Comparison of ENCODE assay signal across 8 mouse cellular contexts in the genomic region with DNA sequence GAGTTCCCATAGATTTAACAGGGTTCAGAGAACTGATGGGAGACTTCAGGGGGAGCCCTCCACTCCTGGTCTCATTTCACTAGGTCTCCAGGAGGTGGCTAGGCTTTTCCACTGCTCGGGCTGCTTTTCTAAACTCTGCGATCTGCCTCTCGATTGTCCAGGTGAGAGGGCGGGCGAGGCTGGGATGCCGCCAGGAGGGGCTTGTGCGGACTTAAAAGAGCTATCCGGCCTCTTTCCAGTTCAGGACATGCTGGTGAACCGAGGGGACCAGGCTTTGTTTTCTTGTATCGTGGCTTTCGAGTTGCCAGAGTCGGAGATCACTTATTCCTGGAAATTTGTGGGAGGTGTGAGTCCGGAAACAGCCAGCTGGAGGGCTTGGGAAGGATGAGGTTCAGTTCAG. TPM values are rescaled to one million over a fixed set of nuclear protein-coding genes. Genes with fewer than 3 reads are reported as not detected.
DNase-seq lines count a peak whose midpoint lies in the region; ATAC-seq and TF ChIP-seq lines count a peak whose summit lies in the region.

No protein-coding gene starts in this region.

- H3K9ac ChIP-seq in embryonic facial prominence, embryonic 13.5 days, result peak overlapping the region; percentile 63
- H3K9ac ChIP-seq in intestine, postnatal 0 days (ENCODE audit: low read depth, low read length), result peak overlapping the region; percentile 50
- H3K9ac ChIP-seq in midbrain, embryonic 15.5 days, result peak overlapping the region; percentile 46

- 10% methylated on average over 13 of the region's 13 CpGs for WGBS in embryonic facial prominence, embryonic 13.5 days
- WGBS in intestine, postnatal 0 days, result 9% methylated on average over 13 of the region's 13 CpGs
- WGBS in midbrain, embryonic 15.5 days, result 6% methylated on average over 13 of the region's 13 CpGs

- H3K4me2 ChIP-seq in embryonic facial prominence, embryonic 13.5 days, result peak overlapping the region; percentile 73
- H3K4me2 ChIP-seq in intestine, postnatal 0 days (replicated peaks; ENCODE audit: low read depth), result peak overlapping the region; percentile 71
- peak overlapping the region; percentile 58 for H3K4me2 ChIP-seq in midbrain, embryonic 15.5 days

- peak overlapping the region; percentile 72 for H3K27ac ChIP-seq in bone marrow macrophage, adult 2 months (ENCODE audit: insufficient read depth, low read depth, low read length)
- peak overlapping the region; percentile 84 for H3K27ac ChIP-seq in embryonic facial prominence, embryonic 13.5 days
- H3K27ac ChIP-seq in intestine, postnatal 0 days (ENCODE audit: low read depth, low read length), result peak overlapping the region; percentile 91
- peak overlapping the region; percentile 85 for H3K27ac ChIP-seq in midbrain, embryonic 15.5 days

- H3K36me3 ChIP-seq in embryonic facial prominence, embryonic 13.5 days, result peaks cover 66% of the 10 kb centered on the region
- peaks cover 6% of the 10 kb centered on the region for H3K36me3 ChIP-seq in intestine, postnatal 0 days (ENCODE audit: control insufficient read depth, insufficient read depth)
- H3K36me3 ChIP-seq in midbrain, embryonic 15.5 days (replicated peaks), result peaks cover 2% of the 10 kb centered on the region; the same call in 1 of the 2 replicates

- TF ChIP-seq POLR2A in bone marrow macrophage, adult 2 months (IDR thresholded peaks at IDR 0.05; ENCODE audit: borderline replicate concordance, low read depth, low read length), result no peak

- ATAC-seq in embryonic facial prominence, embryonic 13.5 days (ENCODE audit: insufficient number of reproducible peaks, insufficient read depth, low FRiP score, low TSS enrichment, low read depth), result no peak
- ATAC-seq in intestine, postnatal 0 days, result no peak
- peak; percentile 1; the same call in 1 of the 2 replicates for ATAC-seq in midbrain, embryonic 15.5 days (replicated peaks)

- H3K27me3 ChIP-seq in embryonic facial prominence, embryonic 13.5 days, result no peaks in the 10 kb centered on the region
- no peaks in the 10 kb centered on the region for H3K27me3 ChIP-seq in intestine, postnatal 0 days (replicated peaks; ENCODE audit: control insufficient read depth, insufficient read depth, low read length)
- no peaks in the 10 kb centered on the region for H3K27me3 ChIP-seq in midbrain, embryonic 15.5 days (replicated peaks)

- no peaks in the 10 kb centered on the region for H3K9me3 ChIP-seq in embryonic facial prominence, embryonic 13.5 days
- no peaks in the 10 kb centered on the region for H3K9me3 ChIP-seq in intestine, postnatal 0 days (ENCODE audit: control insufficient read depth)
- no peaks in the 10 kb centered on the region for H3K9me3 ChIP-seq in midbrain, embryonic 15.5 days

- H3K4me3 ChIP-seq in bone marrow macrophage, adult 2 months (ENCODE audit: insufficient read depth, low read length), result peak overlapping the region; percentile 74
- H3K4me3 ChIP-seq in embryonic facial prominence, embryonic 13.5 days, result peak overlapping the region; percentile 46
- H3K4me3 ChIP-seq in intestine, postnatal 0 days (ENCODE audit: low read depth, low read length), result peak overlapping the region; percentile 53
- H3K4me3 ChIP-seq in midbrain, embryonic 15.5 days, result peak overlapping the region; percentile 45

- no peak for TF ChIP-seq CTCF in bone marrow macrophage, adult 2 months (IDR thresholded peaks at IDR 0.05; ENCODE audit: low read depth, low read length)
- no peak for TF ChIP-seq CTCF in intestine, postnatal 0 days (IDR thresholded peaks at IDR 0.05; ENCODE audit: low read depth)

- DNase-seq in kidney, adult 9 months, result peak; percentile 38
- no peak for DNase-seq in kidney, postnatal 14 days
- no peak for DNase-seq in retina, embryonic 14.5 days (ENCODE audit: low spot score)
- DNase-seq in left cerebral cortex, adult 11 months (ENCODE audit: low spot score), result no peak

- peaks cover 16% of the 10 kb centered on the region for H3K4me1 ChIP-seq in bone marrow macrophage, adult 2 months (ENCODE audit: control insufficient read depth, insufficient read depth, low read length)
- peaks cover 59% of the 10 kb centered on the region for H3K4me1 ChIP-seq in embryonic facial prominence, embryonic 13.5 days
- H3K4me1 ChIP-seq in intestine, postnatal 0 days (replicated peaks; ENCODE audit: control insufficient read depth, insufficient read depth, low read length), result no peaks in the 10 kb centered on the region; the same call in 1 of the 2 replicates
- peaks cover 57% of the 10 kb centered on the region for H3K4me1 ChIP-seq in midbrain, embryonic 15.5 days

RNA-seq across cellular contexts. Expression of a gene that starts 10.5 kb away (rescaled TPM):
- 110 and 127 TPM in 2 replicates for polyA plus RNA-seq in bone marrow macrophage, adult 2 months (2012; ENCODE audit: insufficient read depth, insufficient read length, missing spikeins)
- 51.9 and 52.6 TPM in 2 replicates for polyA plus RNA-seq in embryonic facial prominence, embryonic 13.5 days (2015; fragmentation: Nextera tagmentation; extraction: Ambion mirVana)
- 4.3 and 5.0 TPM in 2 replicates for polyA plus RNA-seq in intestine, postnatal 0 days (2015; fragmentation: Nextera tagmentation; extraction: Ambion mirVana)
- 30.3 and 33.3 TPM in 2 replicates for polyA plus RNA-seq in midbrain, embryonic 15.5 days (2015; fragmentation: Nextera tagmentation; extraction: Ambion mirVana)

RNA-seq across cellular contexts. Expression of a gene that starts 17.6 kb away (rescaled TPM):
- not detected in 2 replicates for polyA plus RNA-seq in bone marrow macrophage, adult 2 months (2012; ENCODE audit: insufficient read depth, insufficient read length, missing spikeins)
- 1.3 and 1.6 TPM in 2 replicates for polyA plus RNA-seq in embryonic facial prominence, embryonic 13.5 days (2015; fragmentation: Nextera tagmentation; extraction: Ambion mirVana)
- polyA plus RNA-seq in intestine, postnatal 0 days (2015; fragmentation: Nextera tagmentation; extraction: Ambion mirVana), result 0.65 and 0.66 TPM in 2 replicates
- polyA plus RNA-seq in midbrain, embryonic 15.5 days (2015; fragmentation: Nextera tagmentation; extraction: Ambion mirVana), result 1.2 and 1.6 TPM in 2 replicates

RNA-seq across cellular contexts. Expression of a gene that starts 46.3 kb away (rescaled TPM):
- polyA plus RNA-seq in bone marrow macrophage, adult 2 months (2012; ENCODE audit: insufficient read depth, insufficient read length, missing spikeins), result 17.9 and 19.5 TPM in 2 replicates
- polyA plus RNA-seq in embryonic facial prominence, embryonic 13.5 days (2015; fragmentation: Nextera tagmentation; extraction: Ambion mirVana), result 0.19 TPM in 1 of 2 replicates, not detected in the other
- polyA plus RNA-seq in intestine, postnatal 0 days (2015; fragmentation: Nextera tagmentation; extraction: Ambion mirVana), result 0.26 and 0.37 TPM in 2 replicates
- polyA plus RNA-seq in midbrain, embryonic 15.5 days (2015; fragmentation: Nextera tagmentation; extraction: Ambion mirVana), result 0.22 and 0.25 TPM in 2 replicates

RNA-seq across cellular contexts. Expression of a gene that starts 50.2 kb away (rescaled TPM):
- polyA plus RNA-seq in bone marrow macrophage, adult 2 months (2012; ENCODE audit: insufficient read depth, insufficient read length, missing spikeins), result 54.1 and 56.6 TPM in 2 replicates
- polyA plus RNA-seq in embryonic facial prominence, embryonic 13.5 days (2015; fragmentation: Nextera tagmentation; extraction: Ambion mirVana), result not detected in 2 replicates
- polyA plus RNA-seq in intestine, postnatal 0 days (2015; fragmentation: Nextera tagmentation; extraction: Ambion mirVana), result 0.17 TPM in 1 of 2 replicates, not detected in the other
- not detected in 2 replicates for polyA plus RNA-seq in midbrain, embryonic 15.5 days (2015; fragmentation: Nextera tagmentation; extraction: Ambion mirVana)

RNA-seq across cellular contexts. Expression of a gene that starts 50.2 kb away (rescaled TPM):
- polyA plus RNA-seq in bone marrow macrophage, adult 2 months (2012; ENCODE audit: insufficient read depth, insufficient read length, missing spikeins), result not detected in 2 replicates
- not detected in 2 replicates for polyA plus RNA-seq in embryonic facial prominence, embryonic 13.5 days (2015; fragmentation: Nextera tagmentation; extraction: Ambion mirVana)
- polyA plus RNA-seq in intestine, postnatal 0 days (2015; fragmentation: Nextera tagmentation; extraction: Ambion mirVana), result not detected in 2 replicates
- polyA plus RNA-seq in midbrain, embryonic 15.5 days (2015; fragmentation: Nextera tagmentation; extraction: Ambion mirVana), result not detected in 2 replicates

Comparison
In these comparisons a context has a peak if more than half of its experiments do, and no peak if none do; other contexts are left out.
1. RNA of a gene that starts 46.3 kb away (polyA plus RNA-seq): 17.9 to 19.5 TPM in bone marrow macrophage, adult 2 months; 0.26 to 0.37 TPM in intestine, postnatal 0 days, 0.22 to 0.25 TPM in midbrain, embryonic 15.5 days and 0.19 TPM in embryonic facial prominence, embryonic 13.5 days; every median in the first group is over 10 times any median in the second.
2. Peak in every context shown above with its lines, with median percentiles within 50 percentile points of each other: H3K27ac ChIP-seq, H3K4me3 ChIP-seq, H3K4me2 ChIP-seq and H3K9ac ChIP-seq.